Comparison of ENCODE assay signal across 12 mouse cellular contexts in the genomic region with DNA sequence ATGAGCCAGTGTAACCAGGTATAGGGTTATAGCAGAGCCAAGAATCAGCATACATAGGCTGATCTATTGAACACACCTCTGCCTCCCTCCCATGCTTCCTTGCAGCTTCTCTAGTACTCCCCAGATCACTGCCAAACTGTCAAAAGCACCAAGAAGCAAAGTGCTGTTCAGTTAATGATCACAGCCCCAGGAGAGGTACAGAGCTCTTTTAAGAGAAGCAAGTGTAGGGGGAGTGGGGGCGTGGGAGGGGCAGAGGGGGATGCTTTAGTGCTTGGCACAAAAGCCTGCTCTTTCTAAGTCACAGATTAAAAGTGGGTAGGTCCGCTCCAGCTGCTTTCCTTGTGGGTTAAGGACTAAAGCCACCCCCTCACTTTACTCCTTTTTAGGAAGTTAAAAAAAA.
DNase-seq lines count a peak whose midpoint lies in the region; ATAC-seq and TF ChIP-seq lines count a peak whose summit lies in the region.
"Had no signal": no experiment of that assay in that cellular context is flagged by ENCODE, and none has a peak within 500 bp of the region (broad histone marks: within the 10 kb centered on the region; RNA-seq: fewer than 3 reads in every experiment).

No protein-coding gene starts in this region.

- H3K4me2 ChIP-seq in kidney, postnatal 0 days (ENCODE audit: low read length): no peak overlapping the region
- H3K4me2 ChIP-seq in forebrain, embryonic 16.5 days (ENCODE audit: low read length): no peak overlapping the region
- H3K4me2 ChIP-seq in midbrain, embryonic 15.5 days: no peak overlapping the region

- no peak overlapping the region for H3K27ac ChIP-seq in kidney, postnatal 0 days
- H3K27ac ChIP-seq in forebrain, embryonic 16.5 days (ENCODE audit: low read length): peak overlapping the region; percentile 41
- no peak overlapping the region for H3K27ac ChIP-seq in midbrain, embryonic 15.5 days

- no peak overlapping the region for H3K9ac ChIP-seq in kidney, postnatal 0 days (ENCODE audit: low read depth, low read length)
- no peak overlapping the region for H3K9ac ChIP-seq in forebrain, embryonic 16.5 days (replicated peaks; ENCODE audit: low read depth, low read length)
- H3K9ac ChIP-seq in midbrain, embryonic 15.5 days: no peak overlapping the region

- no peak for TF ChIP-seq CTCF in kidney, postnatal 0 days (IDR thresholded peaks at IDR 0.05; ENCODE audit: low read depth)
- no peak for TF ChIP-seq CTCF in brain, embryonic 14.5 days (IDR thresholded peaks at IDR 0.05; ENCODE audit: borderline replicate concordance, extremely low read depth, insufficient read depth, insufficient read length)

- ATAC-seq in kidney, postnatal 0 days (replicated peaks; ENCODE audit: low FRiP score, low read depth): no peak
- ATAC-seq in forebrain, embryonic 16.5 days: peak; percentile 79
- peak; percentile 47; the same call in 1 of the 2 replicates for ATAC-seq in midbrain, embryonic 15.5 days (replicated peaks)

- TF ChIP-seq POLR2A in brain, embryonic 14.5 days (IDR thresholded peaks at IDR 0.05; ENCODE audit: borderline replicate concordance, extremely low read depth, insufficient read depth, insufficient read length, poor library complexity, severe bottlenecking): no peak

- no peaks in the 10 kb centered on the region for H3K9me3 ChIP-seq in kidney, postnatal 0 days (replicated peaks; ENCODE audit: low read length)
- no peaks in the 10 kb centered on the region for H3K9me3 ChIP-seq in forebrain, embryonic 16.5 days (ENCODE audit: control insufficient read depth, low read length)
- H3K9me3 ChIP-seq in midbrain, embryonic 15.5 days: no peaks in the 10 kb centered on the region

- no peaks in the 10 kb centered on the region for H3K36me3 ChIP-seq in kidney, postnatal 0 days (ENCODE audit: insufficient read depth, low read length)
- H3K36me3 ChIP-seq in forebrain, embryonic 16.5 days (ENCODE audit: control insufficient read depth, insufficient read depth): no peaks in the 10 kb centered on the region
- H3K36me3 ChIP-seq in midbrain, embryonic 15.5 days (replicated peaks): no peaks in the 10 kb centered on the region

- DNase-seq in kidney, postnatal 0 days (ENCODE audit: low spot score): peak; percentile 46
- DNase-seq in kidney, adult 8-10 months: no peak
- DNase-seq in brain, embryonic 14.5 days (ENCODE audit: low read depth): peak; percentile 79
- DNase-seq in thymus, postnatal 4 days: no peak
- no peak for DNase-seq in urinary bladder, postnatal 36 days (ENCODE audit: low spot score in 2 of 2)
- no peak for DNase-seq in lung, postnatal 36 days
- DNase-seq: heart, adult 18-20 months; heart, postnatal 4 days; kidney, adult 18-20 months; lung, postnatal 14 days had no signal

- 45% methylated on average over 2 of the region's 2 CpGs for WGBS in kidney, postnatal 0 days
- 3% methylated on average over 2 of the region's 2 CpGs for WGBS in forebrain, embryonic 16.5 days
- 29% methylated on average over 2 of the region's 2 CpGs for WGBS in midbrain, embryonic 15.5 days

- no peaks in the 10 kb centered on the region for H3K27me3 ChIP-seq in kidney, postnatal 0 days (ENCODE audit: insufficient read depth, low read length)
- no peaks in the 10 kb centered on the region for H3K27me3 ChIP-seq in forebrain, embryonic 16.5 days (replicated peaks; ENCODE audit: control insufficient read depth, insufficient read depth, low read length)
- H3K27me3 ChIP-seq in midbrain, embryonic 15.5 days (replicated peaks): no peaks in the 10 kb centered on the region

- H3K4me3 ChIP-seq in kidney, postnatal 0 days (replicated peaks; ENCODE audit: low read depth, low read length): no peak overlapping the region
- no peak overlapping the region for H3K4me3 ChIP-seq in forebrain, embryonic 16.5 days (replicated peaks; ENCODE audit: low read length)
- no peak overlapping the region for H3K4me3 ChIP-seq in midbrain, embryonic 15.5 days

- no peaks in the 10 kb centered on the region for H3K4me1 ChIP-seq in kidney, postnatal 0 days (replicated peaks; ENCODE audit: insufficient read depth, low read length)
- peaks cover 12% of the 10 kb centered on the region for H3K4me1 ChIP-seq in forebrain, embryonic 16.5 days (replicated peaks; ENCODE audit: control insufficient read depth, insufficient read depth, low read length)
- H3K4me1 ChIP-seq in midbrain, embryonic 15.5 days: peaks cover 5% of the 10 kb centered on the region; the same call in 1 of the 2 replicates

Comparison
In these comparisons a context has a peak if more than half of its experiments do, and no peak if none do; other contexts are left out.
1. DNase-seq: peak in kidney, postnatal 0 days (single experiment) and brain, embryonic 14.5 days (single experiment); none in kidney, adult 8-10 months (0 of 2), thymus, postnatal 4 days (single experiment), urinary bladder, postnatal 36 days (0 of 2) and lung, postnatal 36 days (single experiment).